Mouse (Mus musculus) E14TG2a.4 (cell line): ENCODE data around the gene Mrtfa.

Experiments used
- CTCF ChIP-seq: conservative IDR thresholded peaks from 2 replicates; pipeline ENCODE4 v1.5.1; 2014; ENCODE audit warnings: low read length
- POU5F1 ChIP-seq: IDR thresholded peaks from 2 replicates; pipeline ENCODE4 v1.6.1; 2014; ENCODE audit warnings: low read length, borderline replicate concordance

- TF ChIP-seq CTCF (no peak), POU5F1 (no peak)
Measured at GRCm38 (mm10) chr15:81160677-81161076, 29.9 kb downstream of the Mrtfa start.
